Mouse (Mus musculus): Measurements from ENCODE around the gene Ltb4r1.

Gene Ltb4r1

DNA sequence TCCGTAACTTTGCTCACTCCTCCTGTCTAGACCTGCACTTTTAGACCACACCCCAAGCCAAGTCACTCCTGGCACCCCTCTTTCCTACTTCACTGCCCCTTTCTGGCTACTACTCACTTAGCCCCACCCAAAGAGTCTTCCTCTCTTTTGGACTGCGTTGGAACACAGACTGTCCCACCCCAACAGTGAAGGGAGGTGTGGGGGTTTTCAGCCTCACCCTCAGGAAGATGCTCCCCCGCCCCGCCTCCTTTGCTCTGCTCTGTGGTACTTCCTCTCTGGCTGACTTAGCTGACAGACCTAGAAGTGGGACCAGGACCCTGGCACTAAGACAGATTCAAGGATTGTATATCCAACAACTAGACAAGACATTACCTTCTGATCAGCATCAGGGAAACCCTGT is at the start of gene Ltb4r1:
Gene Ltb4r1, plus strand, starts transcription at position 267 of the 400 bp plus-strand sequence.
- DNase-seq, result no peak

DNA sequence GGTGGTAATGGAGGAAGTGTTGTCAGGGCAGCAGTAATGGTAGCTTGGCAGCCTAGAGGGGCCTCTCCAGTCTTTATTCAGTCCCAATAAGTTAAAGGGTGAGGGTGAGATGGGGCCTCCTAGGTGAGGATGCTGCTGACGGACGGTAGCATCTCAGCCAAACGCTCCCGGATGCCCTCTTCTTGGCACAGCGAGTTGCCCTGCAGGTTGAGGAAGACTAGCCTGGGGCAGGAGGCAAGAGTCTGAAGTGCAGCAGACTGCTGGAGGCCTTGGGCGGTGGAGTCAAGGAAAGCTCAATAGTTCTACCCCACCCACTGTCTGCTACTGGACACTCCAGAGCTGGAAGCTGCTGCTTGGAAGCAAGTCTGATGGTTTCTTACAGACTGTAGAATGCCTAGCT is 49.5 kb upstream of the Ltb4r1 start:
- DNase-seq, result no peak

DNA sequence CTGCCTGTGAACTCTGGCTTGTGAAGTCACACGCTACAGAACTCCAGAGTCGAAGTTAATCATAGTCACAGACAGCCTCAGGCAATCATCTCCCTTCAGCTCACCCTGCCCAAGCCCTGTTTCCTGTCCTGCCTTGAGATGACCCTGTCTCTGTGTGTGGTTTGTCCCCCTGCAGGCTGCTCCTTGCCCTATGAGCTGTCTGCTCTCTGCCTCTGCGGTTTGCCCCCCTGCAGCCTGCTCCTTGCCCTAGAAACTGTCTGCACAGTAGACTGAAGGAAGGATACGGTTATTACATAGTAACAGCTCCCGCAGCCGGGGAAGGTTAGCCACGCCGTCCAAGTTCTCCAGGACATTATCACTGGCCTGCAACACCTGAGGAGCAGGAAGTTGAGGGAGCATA is 48.9 kb upstream of the Ltb4r1 start:
- DNase-seq, result no peak

DNA sequence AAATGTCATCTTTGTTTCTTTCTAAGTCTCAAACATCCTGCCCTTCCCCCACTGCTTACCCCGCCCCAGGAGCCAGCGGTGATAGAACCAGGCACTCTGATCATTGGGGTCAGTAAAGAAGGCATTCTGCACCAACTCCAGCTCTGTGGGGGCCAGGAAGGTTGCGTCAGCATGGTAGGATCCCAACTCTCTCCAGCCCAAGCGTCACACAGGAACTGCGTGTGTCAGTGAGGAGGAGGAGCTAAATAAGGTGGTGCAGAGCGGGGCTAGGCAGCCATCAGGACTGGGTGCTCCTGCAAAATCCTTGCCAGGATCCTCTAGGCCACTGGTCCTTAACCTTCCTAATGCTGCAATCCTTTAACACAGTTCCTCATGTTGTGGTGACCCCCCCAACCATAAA is 46.0 kb upstream of the Ltb4r1 start:
- DNase-seq, result no peak

DNA sequence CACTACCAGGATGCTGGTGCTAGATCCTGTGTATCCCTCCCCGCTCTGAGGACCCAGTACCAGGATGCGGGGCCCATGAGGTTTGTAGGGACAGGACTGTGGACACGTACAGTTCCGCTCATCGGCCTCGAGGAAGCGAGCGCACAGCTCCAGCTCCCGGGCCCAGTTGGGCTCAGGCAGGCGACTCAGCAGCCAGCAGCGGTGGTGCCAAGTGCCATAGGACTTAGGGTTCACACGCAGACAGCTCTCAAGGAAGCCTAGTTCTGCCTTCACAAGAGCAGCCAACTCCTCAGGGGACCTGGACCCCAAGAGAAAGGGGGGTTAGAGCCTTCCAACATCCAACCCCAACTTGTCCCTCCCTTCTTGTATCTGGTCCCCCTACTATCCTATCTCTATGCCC is 45.1 kb upstream of the Ltb4r1 start:
- no peak for DNase-seq

DNA sequence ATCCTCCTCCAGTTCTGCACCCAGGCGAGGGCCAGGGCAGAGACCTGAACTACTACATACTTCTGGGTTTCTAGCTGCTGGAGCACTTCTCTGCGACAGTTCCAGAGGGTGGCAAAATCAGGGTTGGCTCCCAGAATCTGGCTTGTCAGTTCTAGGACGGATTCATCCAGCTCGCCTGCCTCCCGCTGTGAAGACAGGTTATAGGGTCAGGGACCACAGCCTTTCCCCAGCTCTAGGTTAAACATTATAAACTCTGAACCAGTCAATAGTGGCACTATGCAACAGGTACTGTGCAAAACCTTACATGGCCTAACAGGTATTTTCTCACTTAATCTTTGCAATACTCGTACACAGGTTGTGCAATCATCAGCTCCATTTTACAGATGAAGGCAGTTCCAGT is 44.7 kb upstream of the Ltb4r1 start:
- DNase-seq, result no peak

DNA sequence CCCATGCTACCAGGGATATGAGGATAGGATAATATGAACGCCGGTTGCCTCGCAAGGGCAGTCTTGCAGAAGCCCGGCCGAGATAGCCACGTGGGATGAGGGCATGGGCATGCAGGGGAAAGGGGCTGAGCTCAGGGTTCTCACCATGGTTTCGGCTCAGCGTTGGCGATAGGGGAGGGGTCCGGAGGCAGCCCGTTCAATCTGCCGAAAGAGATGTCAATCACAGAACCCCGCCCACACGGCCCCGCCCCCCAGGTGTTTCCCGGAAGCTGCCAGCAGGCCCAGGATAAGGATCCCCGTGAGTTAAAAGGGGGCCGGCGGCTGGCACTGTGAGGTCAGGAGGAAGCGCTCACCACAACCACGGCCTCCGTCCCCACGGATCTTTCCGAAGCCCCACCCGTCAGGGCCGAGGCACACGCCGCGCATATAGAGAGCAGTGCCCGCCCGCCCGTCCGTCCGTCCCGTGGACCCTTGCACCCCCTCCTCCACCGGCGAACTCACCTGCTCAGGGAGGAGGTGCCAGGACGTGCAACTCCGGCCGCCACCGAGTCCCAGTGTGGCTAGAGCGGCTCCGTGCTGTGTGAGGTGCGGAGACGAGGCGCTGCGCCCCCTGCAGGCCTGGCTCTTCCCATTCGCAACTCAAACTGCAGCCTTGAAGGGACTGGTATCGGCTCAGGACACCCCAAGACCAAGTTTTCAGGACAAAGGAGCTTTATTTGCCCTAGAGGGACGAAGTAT is 43.9 kb upstream of the Ltb4r1 start, which contains the start of gene Rabggta:
Gene Rabggta, minus strand, starts transcription at position 564 of the 738 bp plus-strand sequence.
- DNase-seq, result peak; percentile 96

DNA sequence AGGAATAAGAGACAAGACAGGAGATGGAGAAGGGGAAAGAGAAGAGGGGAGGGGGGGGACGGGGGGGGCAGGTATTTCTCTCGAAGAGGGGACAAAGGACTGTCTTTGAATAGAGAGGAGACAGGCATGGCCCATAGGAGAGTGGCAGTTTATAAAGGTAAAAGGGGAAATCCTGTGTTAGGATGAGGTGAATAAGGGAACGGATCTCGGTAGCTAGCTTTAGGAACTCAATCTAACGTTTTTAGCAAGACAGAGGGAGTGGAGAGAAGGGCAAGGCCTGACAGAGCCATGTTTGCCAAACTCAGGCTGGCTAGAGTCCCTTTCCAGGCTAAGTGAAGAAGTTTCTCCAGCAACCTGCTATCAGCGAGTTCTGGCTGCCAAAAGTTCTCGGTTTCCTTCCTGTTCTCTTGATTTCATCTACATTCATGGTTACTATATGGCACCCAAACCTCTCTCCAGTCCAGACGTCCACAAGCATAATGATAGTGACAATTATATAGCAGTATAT is 43.3 kb upstream of the Ltb4r1 start:
- no peak for DNase-seq

DNA sequence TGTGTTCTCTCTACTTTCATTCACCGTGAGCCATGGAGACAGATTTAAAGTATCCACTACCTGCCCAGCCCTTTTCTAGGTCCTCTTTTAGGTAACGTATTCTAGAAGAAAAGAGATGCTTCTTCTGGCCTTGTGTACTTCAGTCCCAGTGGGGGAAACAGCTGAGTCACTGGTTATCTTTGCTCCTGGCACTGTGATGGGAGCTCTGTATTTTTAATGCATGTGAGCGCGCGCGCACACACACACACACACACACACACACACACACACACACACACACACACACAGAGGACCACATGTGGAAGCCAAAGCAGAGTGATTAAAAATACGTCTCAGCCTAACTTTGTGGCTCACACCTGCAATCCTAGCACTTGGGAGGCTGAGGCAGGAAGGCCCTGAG is 42.3 kb upstream of the Ltb4r1 start:
- DNase-seq, result no peak

DNA sequence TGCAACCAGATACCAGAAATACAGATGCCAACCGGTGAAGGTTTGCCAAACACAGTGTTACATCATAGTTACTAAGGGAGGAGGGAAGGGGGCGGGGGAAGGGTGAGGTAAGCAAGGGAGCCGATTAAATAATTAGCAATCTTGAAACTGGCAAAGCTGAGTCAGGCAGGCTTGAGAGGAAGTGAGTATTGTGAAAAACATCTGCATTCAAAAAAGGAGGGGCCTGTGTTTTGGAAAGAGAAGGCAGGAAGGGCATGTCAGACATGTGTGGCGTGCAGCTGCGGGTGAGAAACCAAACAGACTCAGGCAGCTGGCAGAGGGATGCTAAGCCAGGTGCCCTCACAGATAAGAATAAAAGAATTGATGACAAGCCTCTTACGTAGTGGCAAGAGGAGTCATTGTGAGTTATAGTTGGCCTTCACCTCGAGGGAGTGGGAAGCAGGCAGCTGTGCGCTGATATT is 41.3 kb upstream of the Ltb4r1 start:
- DNase-seq, result peak; percentile 83

DNA sequence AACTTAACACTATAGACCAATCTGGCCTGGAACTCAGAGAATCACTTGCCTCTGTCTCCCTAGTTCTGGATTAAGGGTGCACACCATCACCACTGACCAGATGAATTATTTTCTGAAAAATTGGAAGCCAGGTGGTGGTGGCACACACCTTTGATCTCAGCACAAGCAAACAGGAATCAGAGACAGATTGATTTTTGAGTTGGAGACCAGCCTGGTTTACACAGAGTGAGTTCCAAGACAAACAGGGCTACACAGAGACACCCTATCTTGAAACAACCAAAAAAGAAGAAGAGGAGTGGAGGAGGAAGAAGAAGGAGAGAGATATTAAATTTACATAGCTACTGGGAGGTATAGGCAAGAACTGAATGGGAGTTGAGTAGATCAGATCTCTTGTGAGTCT is 39.5 kb upstream of the Ltb4r1 start:
- DNase-seq, result no peak

DNA sequence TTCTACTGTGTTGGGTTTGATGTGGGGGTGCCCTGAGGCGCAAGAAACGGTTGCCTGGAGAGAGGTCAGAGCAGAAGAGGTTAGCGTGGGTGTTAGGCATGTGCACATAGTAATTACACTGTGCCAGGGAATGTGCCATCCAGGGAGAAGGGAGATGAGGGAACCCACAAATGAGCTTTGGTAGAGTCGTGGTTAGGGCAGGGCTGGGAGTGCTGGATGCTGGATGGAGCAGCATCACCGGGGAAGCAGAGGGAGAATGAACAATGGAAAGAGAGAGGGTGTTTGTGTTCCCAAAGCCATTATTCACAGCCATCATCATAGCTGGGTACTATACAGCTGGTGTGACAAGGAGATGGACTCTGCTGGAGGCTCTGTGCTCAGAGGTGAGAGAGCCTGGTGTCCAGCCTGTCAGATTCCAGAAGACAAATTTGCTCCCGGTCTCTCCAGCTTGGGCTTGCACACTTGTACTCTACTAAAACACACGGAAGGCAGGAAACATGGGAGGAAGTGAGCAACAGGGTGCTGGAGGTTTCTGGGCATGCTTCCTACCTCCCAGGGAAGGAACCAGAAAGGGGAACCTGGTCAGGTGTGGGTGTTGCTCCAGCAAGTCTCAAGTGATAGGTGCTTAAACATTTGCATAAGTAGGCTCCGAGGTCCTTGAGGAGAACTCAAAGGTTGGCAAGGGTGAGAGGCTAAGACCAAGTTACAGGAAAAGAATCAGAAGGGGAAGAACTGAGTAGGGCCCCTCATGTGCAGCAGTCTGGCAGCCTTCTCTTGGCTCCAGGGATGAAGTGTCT is 37.7 kb upstream of the Ltb4r1 start:
- DNase-seq, result peak; percentile 51

DNA sequence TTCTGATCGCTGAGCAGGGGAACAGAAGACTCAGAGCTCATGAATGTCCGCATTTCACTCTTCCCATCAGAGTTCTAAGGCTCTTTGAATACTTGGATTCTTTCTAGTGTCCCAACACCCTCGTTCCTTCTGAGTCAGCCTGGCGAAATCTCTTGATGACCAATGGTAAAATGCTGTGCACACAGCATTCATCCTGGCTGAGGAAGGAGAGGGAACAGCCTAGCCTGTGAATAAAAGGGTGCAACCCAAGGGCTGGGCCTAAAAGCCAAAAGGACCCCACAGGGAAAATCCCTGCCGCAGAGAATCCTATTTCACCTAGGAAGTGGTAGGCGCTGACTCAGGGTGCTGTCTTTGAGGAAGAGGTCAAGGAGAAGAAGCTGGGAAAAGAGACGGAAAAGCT is 35.6 kb upstream of the Ltb4r1 start:
- DNase-seq, result no peak

DNA sequence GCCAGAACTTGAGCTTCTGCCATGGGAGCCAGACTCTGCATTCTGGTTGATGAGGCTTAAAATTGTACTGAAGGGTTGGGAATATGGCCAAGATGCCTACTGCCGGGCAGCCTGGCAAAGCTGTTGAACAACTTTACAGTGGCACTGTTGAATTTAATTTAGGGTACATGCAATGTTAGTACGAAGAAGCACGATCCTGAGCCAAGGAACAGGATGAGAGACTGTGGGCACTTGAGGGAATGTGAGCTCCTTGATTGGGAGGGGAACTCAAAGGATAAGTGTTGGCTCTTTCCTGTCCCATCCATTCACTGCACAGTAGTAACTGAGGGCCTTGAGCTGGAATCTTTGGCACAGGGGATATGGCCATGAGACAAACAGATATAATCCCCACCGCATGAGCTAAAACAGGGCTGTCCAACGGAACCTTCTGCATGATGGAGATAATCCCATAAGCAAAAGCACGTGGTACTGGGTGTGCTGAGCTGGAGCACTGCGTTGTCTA is 35.2 kb upstream of the Ltb4r1 start:
- no peak for DNase-seq

DNA sequence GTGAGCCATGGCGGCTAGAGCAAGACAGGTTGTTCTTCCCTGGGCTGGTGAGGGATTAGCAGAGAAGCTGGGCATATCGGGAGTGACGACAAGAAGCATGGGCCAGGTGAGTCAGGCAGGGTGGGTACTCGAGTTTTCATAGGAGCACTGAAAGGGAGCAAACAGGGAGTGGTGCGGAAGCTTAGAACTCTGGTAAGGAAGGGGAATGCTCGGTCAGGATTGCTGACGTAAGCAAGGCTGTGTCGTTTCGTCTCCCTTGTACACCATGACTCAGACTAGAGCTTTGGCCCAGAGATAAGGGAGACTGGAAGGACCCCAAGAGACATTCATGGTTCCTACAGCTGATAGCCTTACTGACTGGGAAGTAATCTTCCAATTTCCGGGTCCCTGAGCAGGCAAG is 31.9 kb upstream of the Ltb4r1 start:
- DNase-seq, result no peak

DNA sequence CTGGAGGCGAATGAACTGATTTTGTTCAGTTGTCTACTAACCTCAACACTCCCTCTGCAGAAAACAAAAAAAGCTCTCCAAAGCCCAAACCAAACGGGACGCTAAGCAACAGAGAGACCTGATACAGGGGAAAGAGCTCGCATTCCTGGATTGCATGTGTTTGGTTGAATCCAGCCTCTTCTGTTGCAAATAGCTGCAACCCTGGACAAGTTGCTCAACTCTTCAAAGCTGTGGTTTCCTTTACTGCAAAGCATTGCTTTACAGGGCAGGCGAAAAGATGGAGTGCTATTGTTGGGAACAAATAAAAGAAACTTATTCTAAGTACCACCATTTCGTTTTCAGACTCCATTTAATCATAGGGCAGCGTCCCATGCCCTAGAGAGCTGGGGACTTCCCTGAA is 30.9 kb upstream of the Ltb4r1 start:
- no peak for DNase-seq

DNA sequence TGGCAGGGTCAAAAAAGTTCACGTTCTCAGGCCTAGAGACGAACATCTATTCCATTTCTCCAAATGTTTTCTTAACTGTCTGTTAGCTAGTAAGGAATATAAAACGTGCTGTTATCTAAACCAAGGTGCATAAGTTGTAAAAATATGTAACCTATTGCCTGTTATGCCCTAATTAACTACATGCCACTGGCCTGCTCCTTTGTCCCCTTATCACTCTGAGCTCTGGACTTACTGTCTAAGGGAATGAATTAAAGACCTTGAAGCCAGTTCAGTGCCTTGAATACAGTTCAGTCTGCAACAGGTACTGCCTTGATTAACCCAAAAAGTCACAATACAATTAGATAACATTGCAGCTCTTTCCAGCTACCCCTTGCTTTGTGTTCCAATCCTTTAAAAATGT is 30.4 kb upstream of the Ltb4r1 start:
- DNase-seq, result no peak

DNA sequence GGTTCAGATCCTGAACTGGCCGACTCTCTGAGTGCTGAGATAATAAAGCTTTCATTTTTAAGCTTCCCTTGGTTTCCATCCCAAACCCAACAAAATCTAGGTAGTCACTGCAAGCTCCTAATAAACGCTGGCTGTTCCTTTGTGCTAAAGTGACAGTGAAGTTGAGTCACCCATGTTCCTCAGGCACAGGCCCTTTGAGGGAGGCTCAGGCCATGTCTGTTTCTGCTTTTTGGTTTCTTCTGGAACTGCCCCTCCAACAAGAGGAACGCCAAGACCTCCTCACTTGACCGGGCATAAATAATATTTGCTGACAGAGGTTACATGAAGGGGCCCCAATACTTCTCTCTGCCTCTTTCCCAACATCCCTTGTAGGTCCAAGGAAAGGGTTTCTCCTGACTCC is 30.0 kb upstream of the Ltb4r1 start:
- DNase-seq, result no peak

DNA sequence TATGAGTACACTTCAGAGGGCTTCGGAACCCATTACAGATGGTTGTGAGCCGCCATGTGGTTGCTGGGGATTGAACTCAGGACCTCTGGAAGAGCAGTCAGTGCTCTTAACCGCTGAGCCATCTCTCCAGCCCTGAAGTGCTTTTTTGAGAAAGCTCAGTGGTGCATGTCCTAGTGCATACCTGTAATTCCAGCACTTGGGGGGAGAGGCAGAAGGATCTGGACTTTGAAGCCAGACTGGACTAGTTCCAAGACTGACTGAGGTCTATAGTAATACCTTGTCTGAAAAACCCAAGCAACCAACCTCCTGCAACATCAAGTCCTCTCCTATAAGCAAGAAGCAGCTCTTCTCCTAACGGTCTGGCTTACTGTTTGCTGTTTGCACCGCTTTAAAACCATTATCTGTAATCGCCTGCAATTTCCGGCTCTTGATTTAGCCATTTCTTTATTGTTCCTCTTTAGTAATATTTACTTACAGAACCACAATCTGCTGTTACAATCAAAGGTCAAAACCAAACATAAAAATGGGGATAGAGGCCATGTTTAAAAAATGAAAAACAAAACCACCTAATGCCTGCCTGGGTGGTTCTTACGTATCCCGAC is 28.6 kb upstream of the Ltb4r1 start:
- no peak for DNase-seq

DNA sequence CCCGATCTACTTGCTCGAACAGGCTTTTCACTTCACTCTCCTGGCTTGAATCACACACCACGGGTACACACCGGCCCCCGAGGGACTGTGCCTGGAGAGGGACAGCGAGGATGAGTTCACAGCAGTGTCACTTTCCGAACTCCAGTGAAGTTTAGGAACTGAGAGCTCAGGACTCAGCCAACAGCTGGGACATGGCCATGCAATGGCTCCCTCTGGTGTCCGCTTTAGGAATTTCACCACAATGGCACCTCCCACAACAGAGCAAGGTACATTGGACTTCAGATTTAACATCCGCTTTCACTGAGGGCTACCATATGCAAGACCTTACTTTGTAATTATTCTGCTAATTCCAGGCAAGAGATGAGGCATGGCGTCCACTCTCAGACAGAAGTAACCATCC is 22.1 kb upstream of the Ltb4r1 start:
- peak; percentile 93 for DNase-seq

DNA sequence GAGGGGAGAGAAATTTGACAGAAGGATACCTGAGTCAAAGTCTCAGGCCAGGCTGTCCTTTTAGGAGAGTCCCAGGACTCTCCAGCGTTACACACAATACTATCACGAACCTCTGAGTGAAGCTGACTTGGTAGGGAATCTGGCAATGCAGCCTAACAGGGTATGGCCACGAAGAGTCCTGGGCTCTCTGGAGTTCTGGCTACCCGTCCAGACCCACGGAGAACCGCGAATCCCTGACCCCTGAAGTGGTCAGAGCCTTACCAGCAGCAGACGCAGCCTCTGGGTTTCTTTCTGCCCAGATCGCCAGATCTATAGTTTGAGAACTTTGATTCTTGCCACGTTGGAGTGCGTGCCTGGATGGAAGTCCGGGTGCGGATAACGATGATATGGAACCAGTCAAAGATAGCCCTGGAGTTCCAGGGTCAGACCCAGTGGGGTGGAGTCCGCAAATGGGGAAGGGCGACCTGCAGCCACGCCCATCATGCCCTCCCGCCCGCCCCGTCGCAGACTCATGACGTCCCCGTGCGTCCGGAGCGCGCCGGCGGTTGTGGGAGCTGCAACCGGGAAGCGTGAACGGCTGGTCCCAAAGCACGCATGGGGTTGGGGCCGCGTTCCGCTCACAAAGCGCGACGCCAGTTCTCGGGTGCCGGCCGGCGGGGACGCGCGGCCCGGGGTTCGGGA is 20.4 kb upstream of the Ltb4r1 start, which contains the start of the genes Dhrs1 and Nop9:
Gene Dhrs1, minus strand, starts transcription at position 511 of the 681 bp plus-strand sequence.
Gene Nop9, plus strand, starts transcription at position 514 of the 681 bp plus-strand sequence.
- peak; percentile 88 for DNase-seq

DNA sequence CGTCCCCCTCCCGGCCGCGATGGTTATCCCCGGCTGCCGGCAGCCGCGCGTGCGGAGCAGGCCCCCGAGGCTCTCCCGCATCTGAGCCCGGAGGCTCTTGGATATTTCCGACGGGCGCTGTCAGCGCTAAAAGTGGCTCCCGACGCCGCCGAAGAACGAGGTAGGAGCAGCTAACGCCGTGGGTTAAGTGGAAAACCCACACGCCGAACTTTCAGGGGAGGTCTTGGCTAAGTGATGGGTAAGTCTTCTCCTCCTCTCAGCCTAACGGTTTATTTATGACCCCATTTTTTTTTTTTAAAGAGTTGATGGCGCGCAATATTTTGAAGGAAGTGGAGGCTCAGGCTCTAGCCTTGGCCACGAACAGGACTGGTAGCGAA is 19.9 kb upstream of the Ltb4r1 start:
- no peak for DNase-seq

All from lung, postnatal 36 days (tissue).